Mouse (Mus musculus) hematopoietic stem cell, adult 5-6 weeks (primary cell): ENCODE measurements around the gene Arr3. TPM values are rescaled to one million over a fixed set of nuclear protein-coding genes. Genes with fewer than 3 reads are reported as not detected.

Source experiments
- total RNA-seq: library from RNA; stranded (forward); fragments of 172-1452, 232-1000 nt; gene quantifications from 2 replicates; pipeline ENCODE4 v1.2.3, GENCODE M21; 2017

Gene Arr3
- total RNA-seq, 1 experiment from 2014 or later, result not detected

Other genes starting within 250 kb of the Arr3 start
- not detected in 2 replicates for gene Otud6a, start 176.5 kb upstream of the Arr3 start, total RNA-seq
- 0.63 TPM in 1 of 2 replicates, not detected in the other for gene Awat2, start 162.8 kb upstream of the Arr3 start, total RNA-seq
- gene Igbp1, start 111.2 kb upstream of the Arr3 start, total RNA-seq, result 121 and 135 TPM in 2 replicates
- gene Dgat2l6, start 80.7 kb upstream of the Arr3 start, total RNA-seq, result not detected in 2 replicates
- 0.50 TPM in 1 of 2 replicates, not detected in the other for gene Awat1, start 33.2 kb upstream of the Arr3 start, total RNA-seq
- not detected in 2 replicates for gene P2ry4, start 10.6 kb upstream of the Arr3 start, total RNA-seq
- gene Kif4, start 20.2 kb downstream of the Arr3 start, total RNA-seq, result 37.6 and 38.1 TPM in 2 replicates
- 25.9 and 26.3 TPM in 2 replicates for gene Pdzd11, start 21.1 kb downstream of the Arr3 start, total RNA-seq
- 0.44 TPM in 1 of 2 replicates, not detected in the other for gene Gdpd2, start 124.4 kb downstream of the Arr3 start, total RNA-seq
- 18.3 and 20.8 TPM in 2 replicates for gene Dlg3, start 162.2 kb downstream of the Arr3 start, total RNA-seq